Comparison of ENCODE assay signal across 8 mouse cellular contexts in the genomic region with DNA sequence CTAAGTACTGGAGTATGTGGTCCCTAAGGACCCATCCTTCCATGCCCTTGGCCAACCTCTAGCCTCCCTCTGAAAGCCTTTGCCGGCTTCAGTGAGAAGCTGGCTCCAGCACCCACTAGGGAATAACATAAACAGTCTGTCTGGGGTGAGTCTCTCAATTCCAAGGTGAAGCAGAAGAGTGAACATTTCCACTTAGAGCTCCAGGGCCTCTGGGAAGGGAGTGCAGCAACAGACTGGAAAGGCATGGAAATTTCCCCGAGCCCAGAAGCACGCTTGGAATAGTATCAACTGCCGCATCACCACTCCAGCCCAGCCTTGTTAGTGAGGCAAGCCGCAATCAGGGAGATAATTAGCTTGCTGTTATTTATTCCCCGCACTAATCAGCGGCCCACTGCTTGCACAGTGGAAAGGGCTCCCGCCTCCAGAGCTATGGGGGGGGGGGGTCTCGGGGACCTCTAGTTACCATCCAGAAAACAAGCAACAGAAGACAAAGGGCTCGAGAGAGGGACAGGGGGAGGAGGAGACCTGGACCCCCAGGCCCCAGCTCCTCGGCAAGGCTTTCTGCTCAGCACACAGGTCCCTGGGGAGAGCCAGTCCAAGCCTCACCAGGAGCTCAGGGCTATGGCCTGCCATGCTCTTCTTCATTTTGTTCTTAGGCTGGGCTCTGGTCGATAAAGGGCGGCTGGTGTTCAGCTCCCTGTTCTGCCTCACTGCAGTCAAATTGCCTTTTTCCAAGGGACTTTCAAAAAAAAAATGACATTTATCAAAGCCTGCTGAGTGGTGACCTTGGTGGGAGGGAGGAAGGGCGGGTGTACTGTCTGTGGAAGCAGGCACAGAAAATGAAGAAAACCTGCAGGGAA. TPM values are rescaled to one million over a fixed set of nuclear protein-coding genes. Genes with fewer than 3 reads are reported as not detected.
DNase-seq lines count a peak whose midpoint lies in the region; ATAC-seq and TF ChIP-seq lines count a peak whose summit lies in the region.

No protein-coding gene starts in this region.

- H3K27me3 ChIP-seq in embryonic facial prominence, embryonic 12.5 days, result no peaks in the 10 kb centered on the region
- H3K27me3 ChIP-seq in heart, embryonic 14.5 days (ENCODE audit: control insufficient read depth, insufficient read depth, low read length), result 0 out of 2 replicates have a peak, but pooled peaks cover 6% of the 10 kb centered on the region
- H3K27me3 ChIP-seq in midbrain, embryonic 11.5 days (ENCODE audit: control insufficient read depth, insufficient read depth, low read length), result no peaks in the 10 kb centered on the region

- H3K4me3 ChIP-seq in lung, adult 2 months (replicated peaks; ENCODE audit: extremely low read depth, low read depth, low read length), result no peak overlapping the region
- H3K4me3 ChIP-seq in embryonic facial prominence, embryonic 12.5 days, result no peak overlapping the region
- H3K4me3 ChIP-seq in heart, embryonic 14.5 days (ENCODE audit: control insufficient read depth in 1 of 2, insufficient read depth in 1 of 2, low read depth in 1 of 2, low read length in 2 of 2), result no peak overlapping the region
- H3K4me3 ChIP-seq in midbrain, embryonic 11.5 days (ENCODE audit: low read depth, low read length), result no peak overlapping the region

- H3K9me3 ChIP-seq in embryonic facial prominence, embryonic 12.5 days, result no peaks in the 10 kb centered on the region
- no peaks in the 10 kb centered on the region for H3K9me3 ChIP-seq in heart, embryonic 14.5 days (ENCODE audit: control insufficient read depth, low read length)
- no peaks in the 10 kb centered on the region for H3K9me3 ChIP-seq in midbrain, embryonic 11.5 days (ENCODE audit: control insufficient read depth, low read length)

- H3K36me3 ChIP-seq in embryonic facial prominence, embryonic 12.5 days, result no peaks in the 10 kb centered on the region
- no peaks in the 10 kb centered on the region for H3K36me3 ChIP-seq in heart, embryonic 14.5 days (ENCODE audit: control insufficient read depth, insufficient read depth, low read length)
- no peaks in the 10 kb centered on the region for H3K36me3 ChIP-seq in midbrain, embryonic 11.5 days (ENCODE audit: control insufficient read depth, insufficient read depth, low read length)

- ATAC-seq in embryonic facial prominence, embryonic 12.5 days (ENCODE audit: insufficient number of reproducible peaks, insufficient read depth, low FRiP score, low TSS enrichment), result peak; percentile 81; the same call in 1 of the 2 replicates
- ATAC-seq in heart, embryonic 14.5 days (ENCODE audit: insufficient number of reproducible peaks, insufficient read depth, low FRiP score, low read depth), result peak; percentile 39
- peak; percentile 52; the same call in 1 of the 2 replicates for ATAC-seq in midbrain, embryonic 11.5 days (ENCODE audit: low FRiP score)

- no peaks in the 10 kb centered on the region for H3K4me1 ChIP-seq in lung, adult 2 months (ENCODE audit: control insufficient read depth, insufficient read depth, low read length)
- peaks cover 10% of the 10 kb centered on the region for H3K4me1 ChIP-seq in embryonic facial prominence, embryonic 12.5 days
- peaks cover 6 to 7% of the 10 kb centered on the region in 2 experiments for H3K4me1 ChIP-seq in heart, embryonic 14.5 days (ENCODE audit: control insufficient read depth in 2 of 2, insufficient read depth in 2 of 2, low read length in 2 of 2)
- H3K4me1 ChIP-seq in midbrain, embryonic 11.5 days (ENCODE audit: control insufficient read depth, insufficient read depth, low read length), result no peaks in the 10 kb centered on the region

- WGBS in lung, adult 2 months, result 49% methylated on average over 14 of the region's 14 CpGs
- 20% methylated on average over 14 of the region's 14 CpGs for WGBS in embryonic facial prominence, embryonic 12.5 days
- 21% methylated on average over 14 of the region's 14 CpGs for WGBS in heart, embryonic 14.5 days
- WGBS in midbrain, embryonic 11.5 days, result 35% methylated on average over 14 of the region's 14 CpGs

- no peak overlapping the region for H3K9ac ChIP-seq in embryonic facial prominence, embryonic 12.5 days
- no peak overlapping the region for H3K9ac ChIP-seq in heart, embryonic 14.5 days (ENCODE audit: low read length)
- no peak overlapping the region for H3K9ac ChIP-seq in midbrain, embryonic 11.5 days (ENCODE audit: low read length)

- TF ChIP-seq CTCF in lung, adult 2 months (IDR thresholded peaks at IDR 0.05; ENCODE audit: insufficient read depth, low read length), result no peak

- H3K4me2 ChIP-seq in embryonic facial prominence, embryonic 12.5 days (replicated peaks), result peak overlapping the region; percentile 22; the same call in 1 of the 2 replicates
- H3K4me2 ChIP-seq in heart, embryonic 14.5 days (ENCODE audit: low read length), result peak overlapping the region; percentile 35; the same call in 1 of the 2 replicates
- H3K4me2 ChIP-seq in midbrain, embryonic 11.5 days, result no peak overlapping the region

- peak overlapping the region; percentile 33; the same call in 1 of the 2 replicates for H3K27ac ChIP-seq in embryonic facial prominence, embryonic 12.5 days
- no peak overlapping the region for H3K27ac ChIP-seq in heart, embryonic 14.5 days (replicated peaks in 1 of 2; ENCODE audit: control insufficient read depth in 1 of 2, insufficient read depth in 1 of 2, low read depth in 2 of 2, low read length in 2 of 2)
- H3K27ac ChIP-seq in midbrain, embryonic 11.5 days (ENCODE audit: low read depth, low read length), result 0 out of 2 replicates have a peak overlapping the region, but pooled peaks have one; percentile 10

- DNase-seq in lung, postnatal 10 days, result peak; percentile 52
- DNase-seq in lung, adult 2 months, result no peak
- DNase-seq in kidney, postnatal 36 days, result peak; percentile 41 to 46
- DNase-seq in midbrain, embryonic 11.5 days (ENCODE audit: low spot score, missing footprints), result no peak
- no peak for DNase-seq in embryo, embryonic 10 days (ENCODE audit: low spot score)
- no peak for DNase-seq in spleen, postnatal 10 days (ENCODE audit: low spot score in 2 of 2)

- no peak for TF ChIP-seq POLR2A in lung, adult 2 months (IDR thresholded peaks at IDR 0.05; ENCODE audit: borderline replicate concordance, extremely low read depth, low read depth, low read length)

RNA-seq across cellular contexts. Expression of a gene that starts 11.2 kb away (rescaled TPM):
- polyA plus RNA-seq in lung, adult 2 months (2012; rRNA removed), result 22.3 and 27.1 TPM in 2 replicates
- polyA plus RNA-seq in embryonic facial prominence, embryonic 12.5 days (2016; fragmentation: Nextera tagmentation; extraction: Ambion mirVana), result 7.9 and 8.5 TPM in 2 replicates
- 2.6 and 2.9 TPM in 2 replicates for polyA plus RNA-seq in heart, embryonic 14.5 days (2014; fragmentation: Nextera tagmentation; extraction: Ambion mirVana)
- 4.2 and 4.3 TPM in 2 replicates for polyA plus RNA-seq in midbrain, embryonic 11.5 days (2014; fragmentation: Nextera tagmentation; extraction: Ambion mirVana)

RNA-seq across cellular contexts. Expression of a gene that starts 20.2 kb away (rescaled TPM):
- not detected in 2 replicates for polyA plus RNA-seq in lung, adult 2 months (2012; rRNA removed)
- polyA plus RNA-seq in embryonic facial prominence, embryonic 12.5 days (2016; fragmentation: Nextera tagmentation; extraction: Ambion mirVana), result 0.36 and 0.43 TPM in 2 replicates
- polyA plus RNA-seq in heart, embryonic 14.5 days (2014; fragmentation: Nextera tagmentation; extraction: Ambion mirVana), result 0.24 TPM in 1 of 2 replicates, not detected in the other
- 0.19 and 0.40 TPM in 2 replicates for polyA plus RNA-seq in midbrain, embryonic 11.5 days (2014; fragmentation: Nextera tagmentation; extraction: Ambion mirVana)

RNA-seq across cellular contexts. Expression of a gene that starts 26.1 kb away (rescaled TPM):
- 8.1 and 11.4 TPM in 2 replicates for polyA plus RNA-seq in lung, adult 2 months (2012; rRNA removed)
- 2.6 and 2.7 TPM in 2 replicates for polyA plus RNA-seq in embryonic facial prominence, embryonic 12.5 days (2016; fragmentation: Nextera tagmentation; extraction: Ambion mirVana)
- polyA plus RNA-seq in heart, embryonic 14.5 days (2014; fragmentation: Nextera tagmentation; extraction: Ambion mirVana), result 1.8 and 2.2 TPM in 2 replicates
- 2.3 and 3.0 TPM in 2 replicates for polyA plus RNA-seq in midbrain, embryonic 11.5 days (2014; fragmentation: Nextera tagmentation; extraction: Ambion mirVana)

RNA-seq across cellular contexts. Expression of a gene that starts 29.0 kb away (rescaled TPM):
- polyA plus RNA-seq in lung, adult 2 months (2012; rRNA removed), result 15.9 and 29.5 TPM in 2 replicates
- polyA plus RNA-seq in embryonic facial prominence, embryonic 12.5 days (2016; fragmentation: Nextera tagmentation; extraction: Ambion mirVana), result 196 and 207 TPM in 2 replicates
- polyA plus RNA-seq in heart, embryonic 14.5 days (2014; fragmentation: Nextera tagmentation; extraction: Ambion mirVana), result 71.4 and 74.0 TPM in 2 replicates
- polyA plus RNA-seq in midbrain, embryonic 11.5 days (2014; fragmentation: Nextera tagmentation; extraction: Ambion mirVana), result 217 and 240 TPM in 2 replicates

RNA-seq across cellular contexts. Expression of a gene that starts 35.8 kb away (rescaled TPM):
- polyA plus RNA-seq in lung, adult 2 months (2012; rRNA removed), result 8.6 and 10.5 TPM in 2 replicates
- 27.2 and 29.4 TPM in 2 replicates for polyA plus RNA-seq in embryonic facial prominence, embryonic 12.5 days (2016; fragmentation: Nextera tagmentation; extraction: Ambion mirVana)
- 6.3 and 7.1 TPM in 2 replicates for polyA plus RNA-seq in heart, embryonic 14.5 days (2014; fragmentation: Nextera tagmentation; extraction: Ambion mirVana)
- 16.9 and 18.3 TPM in 2 replicates for polyA plus RNA-seq in midbrain, embryonic 11.5 days (2014; fragmentation: Nextera tagmentation; extraction: Ambion mirVana)

Comparison
In these comparisons a context has a peak if more than half of its experiments do, and no peak if none do; other contexts are left out.
1. DNase-seq: peak in lung, postnatal 10 days (single experiment) and kidney, postnatal 36 days (2 of 2); none in lung, adult 2 months (single experiment), midbrain, embryonic 11.5 days (single experiment), embryo, embryonic 10 days (single experiment) and spleen, postnatal 10 days (0 of 2).
2. H3K27ac ChIP-seq: peak in embryonic facial prominence, embryonic 12.5 days (single experiment) and midbrain, embryonic 11.5 days (single experiment); none in heart, embryonic 14.5 days (0 of 2).
3. Peak in every context shown above with its lines, with median percentiles within 50 percentile points of each other: ATAC-seq.